Mouse (Mus musculus) megakaryocyte, embryonic 14.5 days (primary cell): ENCODE measurements around the gene Copg2.

Source experiments
- FLI1 ChIP-seq: IDR thresholded peaks from 2 replicates; pipeline ENCODE4 v1.6.1; 2012; ENCODE audit warnings: low read length, inconsistent platforms, mixed read lengths
- GATA1 ChIP-seq: IDR thresholded peaks from 3 replicates; pipeline ENCODE4 v1.6.1; 2012; ENCODE audit warnings: mixed read lengths, low read length, inconsistent platforms, borderline replicate concordance

- TF ChIP-seq FLI1: no peak
- no peak for TF ChIP-seq GATA1
Observed at GRCm38 (mm10) chr6:30702881-30703280, 193.7 kb downstream of the Copg2 start.
